Mouse (Mus musculus) liver, embryonic 12.5 days (tissue): ENCODE data around the gene Hoxd13. TPM values are rescaled to one million over a fixed set of nuclear protein-coding genes. Genes with fewer than 3 reads are reported as not detected.

ENCODE experiments used
- ATAC-seq: fragments of 200-750 bp; cut with Nextera tagmentation; 2 replicates; pipeline ENCODE4 v1.8.0; 2017; ENCODE audit warnings: moderate number of reproducible peaks, mild to moderate bottlenecking, moderate library complexity
- H3K27ac ChIP-seq: fragments of 300-500 bp; sonication (generic); 2 replicates; pipeline ENCODE4 v1.5.1; 2016; ENCODE audit warnings: mild to moderate bottlenecking
- H3K27me3 ChIP-seq: fragments of 300-500 bp; sonication (generic); replicated peaks from 2 replicates; pipeline ENCODE4 v1.6.1; 2016; ENCODE audit warnings: mild to moderate bottlenecking, moderate library complexity
- H3K36me3 ChIP-seq: fragments of 300-500 bp; sonication (generic); 2 replicates; pipeline ENCODE4 v1.6.1; 2016; ENCODE audit warnings: mild to moderate bottlenecking, moderate library complexity
- H3K4me1 ChIP-seq: fragments of 300-500 bp; sonication (generic); 2 replicates; pipeline ENCODE4 v1.6.1; 2016
- H3K4me2 ChIP-seq: fragments of 300-500 bp; sonication (generic); 2 replicates; pipeline ENCODE4 v1.6.1; 2016; ENCODE audit warnings: mild to moderate bottlenecking, moderate library complexity
- H3K4me3 ChIP-seq: fragments of 300-500 bp; sonication (generic); 2 replicates; pipeline ENCODE4 v1.5.1; 2016; ENCODE audit warnings: mild to moderate bottlenecking, moderate library complexity
- H3K9ac ChIP-seq: fragments of 300-500 bp; sonication (generic); 2 replicates; pipeline ENCODE4 v1.6.1; 2016; ENCODE audit warnings: mild to moderate bottlenecking, moderate library complexity
- H3K9me3 ChIP-seq: fragments of 300-500 bp; sonication (generic); replicated peaks from 2 replicates; pipeline ENCODE4 v1.6.1; 2016; ENCODE audit warnings: mild to moderate bottlenecking, moderate library complexity
- WGBS: fragments of 180-500 bp; shearing (Covaris S2); methylation state at CpG from one replicate; pipeline ENCODE4 v1.1.7; 2016; ENCODE audit not compliant: insufficient replicate concordance; 5-methylcytosine and 5-hydroxymethylcytosine counted together
- polyA plus RNA-seq: library from polyadenylated mRNA; unstranded; fragments of >200 nt; fragmentation: Nextera tagmentation; extraction: Ambion mirVana; gene quantifications from 2 replicates; pipeline ENCODE4 v1.2.1, GENCODE M21; 2016

The Hoxd13 gene
- polyA plus RNA-seq, 1 experiment from 2014 or later: not detected

DNA sequence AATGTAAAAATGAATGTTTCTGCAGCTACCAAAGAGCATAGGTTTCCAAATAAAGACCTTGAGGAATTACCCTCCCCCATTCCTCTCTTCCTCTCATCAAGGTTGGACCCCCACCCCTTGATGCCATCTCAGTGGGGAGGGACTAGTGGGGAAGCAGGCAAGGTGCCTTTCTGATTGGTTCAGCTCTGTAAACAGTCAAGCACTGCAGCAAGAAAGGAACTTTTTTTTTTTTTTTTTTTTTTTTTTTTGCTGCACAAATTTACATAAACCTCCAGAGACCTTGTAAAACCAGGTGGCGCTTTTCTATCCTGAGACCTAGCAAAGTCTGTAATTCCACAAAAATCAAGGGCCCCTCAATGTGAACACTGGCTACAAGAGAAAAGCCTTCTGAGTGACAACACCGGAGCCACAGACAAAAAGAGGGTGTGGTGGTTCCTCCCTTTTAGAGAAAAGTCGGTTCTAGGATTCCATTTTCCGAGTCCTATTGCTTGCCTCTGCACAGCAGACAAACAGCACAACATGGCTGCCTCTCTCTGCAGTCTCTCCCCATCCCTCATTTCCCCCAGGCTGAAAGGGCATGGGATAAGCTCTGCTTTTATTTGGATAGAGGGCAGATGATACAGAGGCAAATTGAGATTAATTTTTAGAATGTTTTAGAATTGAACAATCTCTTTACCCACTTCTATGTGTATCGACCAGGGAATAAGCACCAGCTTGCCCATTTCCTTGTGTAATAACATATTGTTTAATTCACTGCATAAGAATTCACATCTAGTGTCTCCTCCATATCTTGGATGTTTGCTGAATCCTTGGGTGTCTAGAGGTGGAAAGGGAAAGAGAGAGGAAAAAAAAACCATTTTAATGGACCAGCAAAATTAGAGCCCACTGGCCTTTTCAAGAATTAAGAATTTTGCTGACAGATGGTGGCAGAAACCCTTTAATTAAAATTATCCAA lies 41.6 kb downstream of the Hoxd13 start:
- Histone ChIP-seq H3K27ac (no peak overlapping the region), H3K4me3 (no peak overlapping the region), H3K4me1 (peaks cover 10% of the 10 kb centered on the region), H3K9ac (no peak overlapping the region), H3K9me3 (no peaks in the 10 kb centered on the region), H3K36me3 (no peaks in the 10 kb centered on the region), H3K4me2 (no peak overlapping the region), H3K27me3 (peaks cover 99% of the 10 kb centered on the region)
- 16% methylated on average over 5 of the region's 5 CpGs for WGBS
- no peak for ATAC-seq

DNA sequence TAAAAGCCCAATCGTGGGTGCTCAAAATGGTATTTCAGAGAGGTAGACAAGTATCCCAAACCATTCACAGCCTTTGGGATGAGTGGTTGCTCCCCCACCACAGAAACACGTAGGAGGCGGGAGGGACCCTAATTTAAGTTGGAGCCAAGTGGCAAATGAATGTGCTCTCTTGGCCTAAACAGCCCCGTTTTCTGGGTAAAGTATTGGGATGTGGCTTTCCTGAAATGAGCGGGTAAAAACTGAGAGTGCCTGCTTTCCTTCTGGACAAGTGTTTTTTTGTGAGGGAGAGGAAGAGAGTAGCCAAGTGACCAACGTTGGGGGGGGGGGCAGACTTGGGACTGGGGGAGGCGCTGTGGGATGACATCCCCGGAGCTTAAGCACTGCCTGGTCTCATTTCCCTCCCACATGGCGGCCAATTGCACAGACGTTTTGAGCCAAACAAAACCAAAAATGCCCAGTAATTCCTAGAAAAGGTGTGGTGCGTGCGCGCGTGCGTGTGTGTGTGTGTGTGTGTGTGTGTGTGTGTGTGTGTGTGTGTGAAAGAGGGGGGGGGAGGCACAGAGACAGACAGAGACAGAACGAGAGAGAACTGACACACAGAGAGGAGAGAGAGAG lies 42.9 kb downstream of the Hoxd13 start:
- no peak overlapping the region for H3K4me2 ChIP-seq
- ATAC-seq: no peak
- no peaks in the 10 kb centered on the region for H3K9me3 ChIP-seq
- no peaks in the 10 kb centered on the region for H3K36me3 ChIP-seq
- no peak overlapping the region for H3K27ac ChIP-seq
- under 1% methylated on average over 16 of the region's 16 CpGs for WGBS
- peaks cover 4% of the 10 kb centered on the region; the same call in 1 of the 2 replicates for H3K4me1 ChIP-seq
- no peak overlapping the region for H3K9ac ChIP-seq
- peaks cover 99% of the 10 kb centered on the region for H3K27me3 ChIP-seq
- no peak overlapping the region for H3K4me3 ChIP-seq

DNA sequence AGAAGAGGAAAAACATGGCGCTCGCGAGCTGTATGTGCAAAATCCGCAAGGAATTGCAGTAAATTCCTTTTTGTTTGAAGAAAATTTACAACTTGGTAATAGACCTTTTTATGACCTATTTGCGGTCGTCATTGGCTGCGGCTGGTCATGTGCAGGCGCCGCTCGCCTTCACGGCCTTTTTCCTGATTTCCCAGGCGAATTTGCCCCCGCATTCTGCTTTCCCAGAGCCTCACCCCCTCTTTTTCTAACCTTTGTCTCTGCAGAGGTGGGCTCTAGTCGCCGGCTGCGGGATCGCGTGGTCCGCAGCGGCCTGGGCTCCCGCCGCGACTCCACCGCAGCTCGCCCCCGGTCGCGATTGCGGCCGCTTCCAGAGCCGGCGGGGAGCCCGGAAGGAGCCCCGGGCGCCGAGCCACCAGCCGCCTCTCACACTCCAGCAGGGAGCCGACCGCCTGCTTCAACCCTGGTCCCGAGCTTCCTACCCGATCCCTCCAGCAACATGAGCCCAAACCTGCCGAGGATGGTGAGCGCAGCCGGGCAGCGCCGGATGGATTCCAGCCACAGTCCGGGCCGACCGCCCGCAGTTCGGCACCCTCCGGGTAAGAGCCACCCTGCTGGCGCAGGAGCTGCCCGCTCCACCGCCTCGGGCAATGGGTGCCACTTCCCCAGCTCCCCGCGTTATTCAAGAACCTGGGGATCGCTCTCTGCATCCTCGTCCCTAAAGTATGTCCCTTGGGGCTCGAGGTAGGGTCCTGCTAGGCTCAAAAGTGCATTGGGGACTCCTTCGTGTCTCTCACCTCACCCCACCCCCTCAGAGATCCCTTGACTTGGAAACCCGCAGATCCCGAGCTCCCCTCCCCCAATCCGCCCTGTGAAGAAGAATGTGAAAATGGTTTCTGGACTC lies 43.9 kb downstream of the Hoxd13 start, which contains the start of the genes Hoxd3 and Hoxd4:
Hoxd3 (plus strand) TSS at position 207 of the 901 bp plus-strand sequence.
Hoxd4 (plus strand) TSS at position 209 of the 901 bp plus-strand sequence.
- H3K27me3 ChIP-seq: peaks cover 99% of the 10 kb centered on the region
- H3K4me2 ChIP-seq: peak within 1 kb of the TSS; percentile 38
- no peaks in the 10 kb centered on the region for H3K36me3 ChIP-seq
- WGBS: under 1% methylated on average over 64 of the region's 65 CpGs
- no peak within 1 kb of the TSS for H3K9ac ChIP-seq
- no peak for ATAC-seq
- no peaks in the 10 kb centered on the region for H3K9me3 ChIP-seq
- peak within 1 kb of the TSS; percentile 21 for H3K4me3 ChIP-seq
- H3K4me1 ChIP-seq: peaks cover 6% of the 10 kb centered on the region; the same call in 1 of the 2 replicates
- no peak within 1 kb of the TSS for H3K27ac ChIP-seq

DNA sequence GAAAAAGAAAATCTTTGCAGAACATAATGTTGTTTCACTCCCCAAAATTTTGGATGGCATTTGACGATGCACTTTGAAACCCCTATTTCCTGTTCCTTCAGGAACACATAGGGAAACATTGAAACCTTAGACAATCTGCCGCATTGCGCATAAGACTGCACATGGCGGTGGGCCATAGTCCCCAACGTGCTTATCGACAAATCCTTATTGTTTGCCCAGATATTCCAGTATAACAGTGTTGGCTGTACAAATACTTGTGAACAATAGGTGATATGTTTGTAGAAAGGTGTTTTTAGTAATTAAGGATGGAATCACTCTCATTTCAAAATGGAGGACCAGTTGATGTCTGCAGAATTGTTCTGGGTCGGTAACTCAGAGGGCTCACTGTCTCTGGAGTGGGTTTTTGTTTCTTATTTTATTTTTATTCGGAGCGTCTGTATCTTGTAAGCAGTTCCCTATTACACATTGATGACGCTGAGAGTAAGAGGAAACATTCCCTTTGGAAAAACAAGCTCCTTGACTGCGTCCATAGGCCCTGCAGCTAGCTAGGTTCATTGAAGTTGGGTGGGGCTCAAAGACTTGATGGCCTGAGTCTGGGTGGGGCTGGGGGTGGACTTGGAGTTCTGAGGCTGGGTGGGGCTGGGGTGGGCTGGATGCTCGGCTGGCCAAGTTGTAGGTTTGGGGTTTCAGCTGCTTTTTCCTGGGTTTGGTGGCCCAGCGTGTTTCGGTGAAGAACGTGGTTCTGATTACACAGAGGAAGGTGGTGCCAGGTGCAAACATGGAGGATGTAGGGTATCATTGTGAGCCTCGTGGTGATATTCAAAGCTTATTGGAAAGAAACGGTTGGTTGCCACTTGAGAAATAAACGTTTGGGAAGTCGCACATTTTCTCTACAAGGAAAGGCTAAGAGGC lies 45.4 kb downstream of the Hoxd13 start:
- no peak overlapping the region for H3K27ac ChIP-seq
- no peaks in the 10 kb centered on the region for H3K9me3 ChIP-seq
- no peak overlapping the region for H3K4me3 ChIP-seq
- no peak for ATAC-seq
- H3K27me3 ChIP-seq: peaks cover 100% of the 10 kb centered on the region
- no peaks in the 10 kb centered on the region for H3K36me3 ChIP-seq
- H3K4me1 ChIP-seq: peaks cover 6% of the 10 kb centered on the region; the same call in 1 of the 2 replicates
- WGBS: 20% methylated on average over 19 of the region's 19 CpGs
- H3K9ac ChIP-seq: no peak overlapping the region
- no peak overlapping the region for H3K4me2 ChIP-seq

DNA sequence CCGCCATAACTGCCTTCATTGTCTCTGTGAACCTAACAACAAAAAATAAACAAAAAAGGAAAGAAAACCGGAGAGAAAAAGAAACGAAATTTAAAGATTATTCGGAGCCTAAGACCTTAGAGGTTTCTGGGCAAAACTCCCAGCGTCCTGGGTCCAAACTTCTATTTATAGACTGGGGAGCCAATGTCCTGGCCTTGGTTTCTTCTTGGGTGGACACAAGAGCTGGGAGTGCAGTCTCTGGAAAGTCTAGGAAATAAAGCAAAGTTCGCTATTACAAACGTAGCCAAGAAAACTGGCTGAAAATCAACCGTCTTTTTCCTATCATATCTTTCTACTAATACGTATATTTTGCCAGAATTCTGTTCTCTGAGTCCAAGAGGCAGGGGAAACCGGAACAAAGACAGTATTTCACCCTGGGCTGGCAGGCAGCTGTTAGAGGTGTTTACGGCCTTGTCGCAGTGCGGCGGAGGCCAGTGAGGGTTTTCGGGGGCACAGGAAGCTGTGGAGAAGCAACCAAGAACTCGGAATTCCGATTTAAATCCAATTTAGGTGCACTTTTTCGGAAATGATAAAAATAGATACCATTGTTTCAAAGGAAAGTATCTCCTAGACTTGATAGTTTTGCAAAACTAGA lies 46.2 kb downstream of the Hoxd13 start:
- Histone ChIP-seq H3K4me3 (no peak overlapping the region), H3K4me2 (no peak overlapping the region), H3K9me3 (no peaks in the 10 kb centered on the region), H3K27me3 (peaks cover 99% of the 10 kb centered on the region), H3K36me3 (no peaks in the 10 kb centered on the region), H3K9ac (no peak overlapping the region), H3K27ac (no peak overlapping the region), H3K4me1 (peaks cover 6% of the 10 kb centered on the region; the same call in 1 of the 2 replicates)
- no peak for ATAC-seq
- WGBS: 13% methylated on average over 18 of the region's 18 CpGs

DNA sequence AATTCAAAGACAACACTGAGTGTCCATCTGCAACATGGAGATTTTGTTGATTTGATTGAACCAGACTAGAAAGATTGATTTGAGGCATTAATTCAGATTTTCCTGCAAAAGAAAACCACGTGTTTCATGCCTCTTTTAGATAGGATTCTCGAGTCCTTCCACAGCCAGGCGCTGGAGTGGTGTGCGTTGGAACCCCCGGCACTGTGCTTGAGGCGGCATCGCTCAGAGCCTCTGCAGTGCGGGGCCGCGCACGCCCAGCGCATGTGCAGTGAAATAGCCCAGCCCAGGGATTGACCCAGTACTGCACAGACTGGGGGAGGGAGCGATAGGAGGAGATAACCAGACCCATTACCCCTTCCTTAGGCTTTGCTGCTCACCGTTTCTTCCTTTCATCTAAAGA lies 46.8 kb downstream of the Hoxd13 start:
- no peaks in the 10 kb centered on the region for H3K9me3 ChIP-seq
- H3K36me3 ChIP-seq: no peaks in the 10 kb centered on the region
- H3K27ac ChIP-seq: no peak overlapping the region
- H3K9ac ChIP-seq: no peak overlapping the region
- no peak overlapping the region for H3K4me2 ChIP-seq
- ATAC-seq: no peak
- peaks cover 99% of the 10 kb centered on the region for H3K27me3 ChIP-seq
- 2% methylated on average over 14 of the region's 14 CpGs for WGBS
- H3K4me3 ChIP-seq: no peak overlapping the region
- H3K4me1 ChIP-seq: peaks cover 6% of the 10 kb centered on the region; the same call in 1 of the 2 replicates

DNA sequence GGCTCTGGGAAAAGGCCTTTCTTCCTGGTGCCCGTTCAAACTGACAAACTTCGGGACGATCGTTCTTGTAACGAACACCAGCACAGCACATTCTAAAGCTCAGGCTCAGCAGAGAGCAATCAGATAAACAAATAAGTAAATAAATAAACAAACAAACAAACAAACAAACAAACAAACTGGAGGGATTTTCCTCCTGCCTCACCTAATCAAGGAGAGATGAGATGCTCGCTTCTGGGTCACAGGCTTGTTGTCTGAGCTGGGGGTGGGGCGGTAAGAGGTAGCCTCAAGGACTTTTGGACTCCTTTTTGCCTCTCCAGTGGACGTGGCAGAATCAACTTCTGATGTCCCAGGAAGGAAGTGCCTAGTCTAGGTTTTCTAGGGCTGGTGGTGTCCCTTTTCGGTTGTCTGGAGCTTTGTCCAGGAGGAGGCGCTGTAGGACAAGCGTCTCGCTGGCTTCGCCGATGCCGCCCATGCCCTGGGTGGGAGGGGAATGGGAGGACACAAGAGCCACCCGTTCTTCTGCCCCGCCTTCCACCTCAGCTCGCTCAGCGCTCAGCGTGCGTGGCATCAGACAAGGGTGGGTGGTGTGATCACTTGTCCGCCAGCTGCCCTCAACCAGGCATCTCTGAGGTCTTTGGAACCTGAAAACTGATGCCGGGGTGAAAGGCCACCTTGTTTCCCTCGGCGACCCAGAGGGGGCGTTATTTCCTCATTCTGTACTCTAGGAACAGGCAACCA lies 47.6 kb downstream of the Hoxd13 start:
- H3K4me1 ChIP-seq: peaks cover 6% of the 10 kb centered on the region; the same call in 1 of the 2 replicates
- H3K27me3 ChIP-seq: peaks cover 99% of the 10 kb centered on the region
- no peak overlapping the region for H3K27ac ChIP-seq
- H3K9ac ChIP-seq: no peak overlapping the region
- peak overlapping the region; percentile 1; the same call in 1 of the 2 replicates for H3K4me3 ChIP-seq
- peak; percentile 24; the same call in 1 of the 2 replicates for ATAC-seq
- H3K36me3 ChIP-seq: no peaks in the 10 kb centered on the region
- WGBS: 3% methylated on average over 26 of the region's 26 CpGs
- no peaks in the 10 kb centered on the region for H3K9me3 ChIP-seq
- H3K4me2 ChIP-seq: peak overlapping the region; percentile 40

DNA sequence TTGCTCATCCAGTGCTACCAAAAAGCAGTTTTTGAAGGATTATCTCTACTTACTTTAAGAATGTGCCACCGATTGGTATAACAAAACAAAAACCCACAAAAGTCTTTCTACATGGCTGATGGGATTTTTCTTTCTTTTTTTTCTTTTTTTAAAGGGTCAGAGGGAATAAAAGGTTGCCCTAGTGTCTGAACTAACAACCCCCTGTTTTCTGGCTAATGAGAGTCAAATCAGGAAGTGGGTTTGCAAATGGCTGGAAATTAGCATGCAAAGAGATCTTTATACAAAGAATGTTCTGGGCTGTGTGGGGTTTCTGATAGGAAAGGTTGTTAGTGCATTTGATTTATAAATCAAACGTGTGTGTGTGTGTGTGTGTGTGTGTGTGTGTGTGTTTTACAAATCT lies 52.3 kb downstream of the Hoxd13 start:
- Histone ChIP-seq H3K4me1 (peaks cover 6% of the 10 kb centered on the region; the same call in 1 of the 2 replicates), H3K27me3 (peaks cover 99% of the 10 kb centered on the region), H3K4me2 (no peak overlapping the region), H3K9me3 (no peaks in the 10 kb centered on the region), H3K27ac (no peak overlapping the region), H3K4me3 (no peak overlapping the region), H3K9ac (no peak overlapping the region), H3K36me3 (no peaks in the 10 kb centered on the region)
- WGBS: 11% methylated on average over 2 of the region's 2 CpGs
- ATAC-seq: no peak

DNA sequence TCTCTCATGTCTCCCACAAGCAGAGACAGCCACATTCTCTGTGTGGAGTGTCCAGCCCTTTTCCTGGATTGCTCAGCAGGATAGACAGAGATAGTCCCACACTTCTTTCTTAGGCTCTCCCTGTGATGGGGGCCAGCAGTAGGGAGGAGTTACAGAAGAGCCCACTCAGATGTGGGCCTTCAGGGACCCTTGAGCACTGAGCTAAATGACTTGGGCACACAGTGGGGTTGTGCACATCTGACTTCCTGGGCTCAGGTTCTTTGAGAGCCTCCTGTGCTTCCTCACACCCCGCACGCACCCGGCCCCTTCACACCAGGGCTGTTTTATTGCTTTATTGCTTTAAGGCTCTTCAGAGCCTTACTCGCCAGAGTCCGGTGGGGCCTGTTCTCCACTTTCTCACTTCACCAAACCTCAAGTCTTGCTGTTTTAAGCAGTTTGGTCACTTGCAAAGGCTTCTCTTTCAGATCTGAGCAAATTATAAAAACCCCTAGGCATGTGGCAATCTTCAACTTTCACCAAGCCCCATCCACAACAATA lies 52.9 kb downstream of the Hoxd13 start:
- H3K4me1 ChIP-seq: peaks cover 2% of the 10 kb centered on the region; the same call in 1 of the 2 replicates
- 31% methylated on average over 5 of the region's 5 CpGs for WGBS
- no peaks in the 10 kb centered on the region for H3K36me3 ChIP-seq
- H3K9ac ChIP-seq: no peak overlapping the region
- no peak overlapping the region for H3K27ac ChIP-seq
- H3K27me3 ChIP-seq: peaks cover 99% of the 10 kb centered on the region
- no peak for ATAC-seq
- no peak overlapping the region for H3K4me2 ChIP-seq
- H3K9me3 ChIP-seq: no peaks in the 10 kb centered on the region
- H3K4me3 ChIP-seq: no peak overlapping the region
